Mouse (Mus musculus): ENCODE data around the gene Acy3. TPM values are rescaled to one million over a fixed set of nuclear protein-coding genes. Genes with fewer than 3 reads are reported as not detected.

Acy3 gene
- polyA plus RNA-seq, 1 experiment from 2014 or later = 3.2 TPM

GRCm38 (mm10) chr19:4011086-4011485, 24.7 kb downstream of the Acy3 start:
- H3K36me3 ChIP-seq = peaks cover 44% of the 10 kb centered on the region
- no peak for ATAC-seq (ENCODE audit: low FRiP score, low read depth)

DNA sequence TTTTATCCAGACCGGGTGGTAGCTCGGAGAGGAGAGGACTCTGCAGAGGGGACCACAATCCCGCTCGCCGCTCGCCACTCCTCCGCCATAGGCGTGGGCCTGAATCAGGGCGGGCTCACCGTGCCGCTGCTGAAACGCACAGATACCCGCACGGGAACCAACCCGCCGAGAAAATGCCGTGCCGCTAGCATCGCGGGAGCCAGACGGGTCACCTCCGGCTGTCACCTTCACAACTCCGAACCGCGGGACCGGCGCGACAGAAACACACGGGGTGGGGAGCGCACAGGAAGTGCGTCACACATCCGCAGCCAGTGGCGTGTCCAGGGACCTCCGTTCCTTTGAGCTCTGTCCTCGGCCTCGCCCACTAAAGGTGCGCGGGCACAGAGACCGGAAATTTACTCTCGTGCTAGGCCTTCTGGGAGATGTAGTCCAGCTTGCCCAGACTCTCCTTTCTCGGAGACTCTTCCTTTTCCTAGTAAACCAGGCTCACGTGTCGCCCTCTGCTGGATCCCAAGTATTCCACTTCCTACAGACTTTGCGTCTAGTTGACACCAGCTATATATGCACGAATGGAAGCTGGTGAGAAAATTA, 26.2 kb downstream of the Acy3 start, which contains the start of gene Ndufv1:
TSS of gene Ndufv1 (minus strand) at position 375 of the 591 bp plus-strand sequence.
- H3K4me3 ChIP-seq = peak within 1 kb of the TSS; percentile 80
- peak within 1 kb of the TSS; percentile 78 for H3K9ac ChIP-seq
- no peak within 1 kb of the TSS for H3K27ac ChIP-seq
- H3K4me2 ChIP-seq (replicated peaks) = peak within 1 kb of the TSS; percentile 67
- H3K9me3 ChIP-seq = no peaks in the 10 kb centered on the region
- peaks cover 30% of the 10 kb centered on the region for H3K36me3 ChIP-seq
- no peaks in the 10 kb centered on the region for H3K27me3 ChIP-seq (replicated peaks)
- under 1% methylated on average over 45 of the region's 45 CpGs for whole genome bisulfite sequencing
- H3K4me1 ChIP-seq = peaks cover 6% of the 10 kb centered on the region
- ATAC-seq (ENCODE audit: low FRiP score, low read depth) = peak; percentile 100

More at GRCm38 (mm10) chr19:4011086-4011485, 24.7 kb downstream of the Acy3 start:
- no peak overlapping the region for H3K27ac ChIP-seq
- WGBS = 92% methylated on average over 5 of the region's 5 CpGs
- no peaks in the 10 kb centered on the region for H3K27me3 ChIP-seq (replicated peaks)
- peak overlapping the region; percentile 67; the same call in 1 of the 2 replicates for H3K4me2 ChIP-seq (replicated peaks)
- no peak overlapping the region for H3K4me3 ChIP-seq
- no peak overlapping the region for H3K9ac ChIP-seq
- no peaks in the 10 kb centered on the region for H3K9me3 ChIP-seq
- H3K4me1 ChIP-seq = peaks cover 6% of the 10 kb centered on the region

DNA sequence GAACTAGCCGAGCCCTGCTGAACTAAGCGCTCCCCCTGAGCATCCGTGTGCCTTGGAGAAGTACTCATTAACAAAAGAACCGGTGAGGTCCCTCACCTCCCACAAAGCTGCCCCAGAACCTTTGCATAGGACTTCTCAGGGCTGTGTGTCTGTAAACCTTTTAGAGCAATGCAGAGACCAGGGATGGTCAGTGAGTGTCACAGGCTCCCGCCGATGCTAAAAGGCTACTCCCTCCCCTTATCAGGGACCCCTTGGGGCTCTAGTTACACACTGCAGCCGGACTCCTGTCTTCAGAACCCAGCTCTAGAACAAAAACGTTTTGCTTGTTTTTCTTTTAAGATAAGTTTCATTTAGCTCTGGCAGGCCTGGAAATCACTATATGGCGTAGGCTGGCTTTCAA, 26.7 kb downstream of the Acy3 start:
- ATAC-seq (ENCODE audit: low FRiP score, low read depth) = peak; percentile 53; the same call in 1 of the 2 replicates
- Histone ChIP-seq H3K4me2 (replicated peaks) (peak overlapping the region; percentile 67), H3K36me3 (peaks cover 24% of the 10 kb centered on the region), H3K4me1 (peaks cover 6% of the 10 kb centered on the region), H3K9me3 (no peaks in the 10 kb centered on the region), H3K27ac (no peak overlapping the region), H3K4me3 (peak overlapping the region; percentile 24; the same call in 1 of the 2 replicates), H3K27me3 (replicated peaks) (no peaks in the 10 kb centered on the region), H3K9ac (0 out of 2 replicates have a peak overlapping the region, but pooled peaks have one; percentile 6)
- 23% methylated on average over 9 of the region's 9 CpGs for WGBS

GRCm38 (mm10) chr19:4014802-4015201, 28.4 kb downstream of the Acy3 start:
- Histone ChIP-seq H3K36me3 (peaks cover 7% of the 10 kb centered on the region; the same call in 1 of the 2 replicates), H3K4me1 (peaks cover 6% of the 10 kb centered on the region), H3K9me3 (no peaks in the 10 kb centered on the region), H3K9ac (no peak overlapping the region), H3K4me2 (replicated peaks) (no peak overlapping the region), H3K27me3 (replicated peaks) (0 out of 2 replicates have a peak, but pooled peaks cover 3% of the 10 kb centered on the region), H3K4me3 (no peak overlapping the region), H3K27ac (no peak overlapping the region)
- ATAC-seq (ENCODE audit: low FRiP score, low read depth) = no peak

DNA sequence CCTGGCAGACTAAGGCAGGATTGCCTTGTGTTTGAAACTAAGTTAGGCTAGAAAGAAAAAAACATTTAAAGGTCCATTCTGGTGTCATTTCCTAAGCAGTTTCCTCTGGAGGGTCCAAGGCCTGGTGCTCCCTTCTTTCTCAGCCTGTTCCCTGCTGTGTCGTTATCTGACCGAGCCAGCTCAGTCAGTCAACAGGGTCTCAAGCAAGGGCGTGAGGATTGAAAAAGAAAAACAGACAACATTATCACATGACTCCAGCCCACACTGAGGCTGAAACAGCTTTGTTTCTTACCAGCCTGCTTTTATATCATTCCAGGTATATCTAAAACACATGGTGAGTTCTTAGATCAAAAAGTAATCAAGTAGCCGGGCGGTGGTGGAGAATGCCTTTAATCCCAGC, 29.3 kb downstream of the Acy3 start:
- WGBS = 70% methylated on average over 5 of the region's 5 CpGs
- H3K4me2 ChIP-seq (replicated peaks) = no peak overlapping the region
- H3K4me1 ChIP-seq = peaks cover 6% of the 10 kb centered on the region
- H3K36me3 ChIP-seq = no peaks in the 10 kb centered on the region
- ATAC-seq (ENCODE audit: low FRiP score, low read depth) = no peak
- H3K9me3 ChIP-seq = no peaks in the 10 kb centered on the region
- H3K27me3 ChIP-seq (replicated peaks) = 0 out of 2 replicates have a peak, but pooled peaks cover 3% of the 10 kb centered on the region
- H3K4me3 ChIP-seq = no peak overlapping the region
- H3K9ac ChIP-seq = no peak overlapping the region
- H3K27ac ChIP-seq = no peak overlapping the region

DNA sequence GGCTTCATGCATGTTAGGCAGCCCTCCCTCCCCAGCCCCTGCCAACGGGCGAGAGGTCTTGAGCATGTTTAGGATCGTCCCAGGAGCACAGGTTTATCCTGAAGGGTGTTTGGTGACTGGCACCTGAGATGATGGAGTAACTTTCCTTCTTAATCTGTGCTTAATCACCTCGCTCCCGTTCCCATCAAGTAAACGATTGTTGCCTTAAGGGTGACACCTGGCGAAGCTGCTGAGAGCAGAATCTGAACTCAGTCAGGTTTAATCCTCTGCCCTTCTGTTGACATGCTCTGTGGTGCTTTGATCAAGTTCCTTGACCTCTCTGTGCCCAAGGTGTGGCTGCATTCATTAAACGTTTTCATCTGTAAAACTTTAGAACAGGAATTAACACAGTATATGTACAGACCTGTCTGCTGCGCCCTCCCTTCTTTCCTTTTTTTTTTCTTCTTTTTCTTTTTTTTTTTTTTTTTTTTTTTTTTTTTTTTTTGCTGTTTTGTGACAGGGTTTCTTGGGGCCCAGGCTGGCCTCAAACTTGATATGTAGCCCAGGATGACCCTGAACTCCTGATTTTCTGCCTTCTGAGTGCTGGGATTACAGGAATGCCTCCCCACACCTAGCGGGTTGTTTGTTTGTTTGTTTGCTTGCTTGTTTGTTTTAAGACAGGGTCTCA, 31.7 kb downstream of the Acy3 start:
- H3K4me1 ChIP-seq = no peaks in the 10 kb centered on the region
- H3K4me2 ChIP-seq (replicated peaks) = no peak overlapping the region
- no peak for ATAC-seq (ENCODE audit: low FRiP score, low read depth)
- H3K27ac ChIP-seq = no peak overlapping the region
- no peaks in the 10 kb centered on the region for H3K36me3 ChIP-seq
- 0 out of 2 replicates have a peak, but pooled peaks cover 3% of the 10 kb centered on the region for H3K27me3 ChIP-seq (replicated peaks)
- H3K9ac ChIP-seq = no peak overlapping the region
- 68% methylated on average over 10 of the region's 10 CpGs for WGBS
- no peak overlapping the region for H3K4me3 ChIP-seq
- no peaks in the 10 kb centered on the region for H3K9me3 ChIP-seq

- Histone ChIP-seq H3K9ac (no peak overlapping the region), H3K4me3 (no peak overlapping the region), H3K4me1 (no peaks in the 10 kb centered on the region), H3K36me3 (no peaks in the 10 kb centered on the region), H3K27ac (no peak overlapping the region), H3K9me3 (no peaks in the 10 kb centered on the region), H3K27me3 (replicated peaks) (0 out of 2 replicates have a peak, but pooled peaks cover 3% of the 10 kb centered on the region), H3K4me2 (replicated peaks) (no peak overlapping the region)
- ATAC-seq (ENCODE audit: low FRiP score, low read depth) = no peak
- 29% methylated on average over 18 of the region's 18 CpGs for WGBS
Measured at GRCm38 (mm10) chr19:4018743-4019583, 32.6 kb downstream of the Acy3 start.

DNA sequence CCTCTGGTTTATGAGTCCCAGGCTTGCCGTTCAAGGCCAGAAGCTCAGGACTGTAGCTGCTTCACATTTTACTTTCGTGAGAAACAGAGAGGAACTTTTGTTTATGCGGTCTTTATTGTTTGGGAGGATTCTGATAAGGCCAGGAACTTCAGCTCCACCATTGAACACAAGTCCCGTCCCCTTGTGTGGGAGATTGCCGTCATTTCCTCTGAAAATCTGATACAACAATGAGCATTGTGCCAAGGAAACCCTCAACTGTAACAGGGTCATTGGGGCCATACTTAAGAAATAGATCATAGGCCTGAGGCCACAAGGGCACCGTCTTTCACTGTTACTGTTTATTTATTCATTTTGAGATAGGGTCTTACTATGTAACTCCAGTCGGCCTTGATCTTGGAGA, 36.8 kb downstream of the Acy3 start:
- H3K4me3 ChIP-seq = no peak overlapping the region
- WGBS = 81% methylated on average over 7 of the region's 7 CpGs
- H3K9ac ChIP-seq = no peak overlapping the region
- peaks cover 3% of the 10 kb centered on the region; the same call in 1 of the 2 replicates for H3K9me3 ChIP-seq
- no peak overlapping the region for H3K27ac ChIP-seq
- H3K4me1 ChIP-seq = no peaks in the 10 kb centered on the region
- no peaks in the 10 kb centered on the region for H3K36me3 ChIP-seq
- H3K27me3 ChIP-seq (replicated peaks) = 0 out of 2 replicates have a peak, but pooled peaks cover 3% of the 10 kb centered on the region
- ATAC-seq (ENCODE audit: low FRiP score, low read depth) = no peak
- no peak overlapping the region for H3K4me2 ChIP-seq (replicated peaks)

DNA sequence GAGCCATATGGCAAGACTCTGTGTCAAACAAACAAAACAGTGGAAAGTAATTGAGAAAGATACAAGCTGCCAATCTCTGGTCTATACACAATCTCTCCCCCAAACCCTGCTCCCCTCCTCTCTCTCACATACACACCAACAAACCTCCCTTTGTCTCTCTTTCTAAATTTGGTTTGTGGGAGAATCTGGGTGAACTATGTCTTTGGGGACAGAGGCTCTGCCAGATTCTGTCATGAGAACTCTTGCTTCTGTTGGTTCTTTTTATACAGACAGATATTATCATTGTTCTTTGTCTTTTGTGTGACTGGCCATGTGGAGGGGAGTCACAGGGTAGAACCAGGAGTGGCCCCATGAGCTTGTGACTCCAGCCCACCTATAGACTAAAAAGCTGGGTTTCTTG, 41.2 kb downstream of the Acy3 start:
- no peak overlapping the region for H3K27ac ChIP-seq
- H3K36me3 ChIP-seq = no peaks in the 10 kb centered on the region
- H3K4me2 ChIP-seq (replicated peaks) = no peak overlapping the region
- H3K9me3 ChIP-seq = peaks cover 3% of the 10 kb centered on the region; the same call in 1 of the 2 replicates
- no peak for ATAC-seq (ENCODE audit: low FRiP score, low read depth)
- no peaks in the 10 kb centered on the region for H3K4me1 ChIP-seq
- no peaks in the 10 kb centered on the region for H3K27me3 ChIP-seq (replicated peaks)
- no peak overlapping the region for H3K9ac ChIP-seq
- no peak overlapping the region for H3K4me3 ChIP-seq

- no peak for ATAC-seq (ENCODE audit: low FRiP score, low read depth)
- Histone ChIP-seq H3K27ac (no peak overlapping the region), H3K9ac (no peak overlapping the region), H3K4me3 (no peak overlapping the region), H3K4me1 (peaks cover 9% of the 10 kb centered on the region), H3K27me3 (replicated peaks) (no peaks in the 10 kb centered on the region), H3K4me2 (replicated peaks) (no peak overlapping the region), H3K9me3 (0 out of 2 replicates have a peak, but pooled peaks cover under 1% of the 10 kb centered on the region), H3K36me3 (0 out of 2 replicates have a peak, but pooled peaks cover 2% of the 10 kb centered on the region)
- WGBS = 72% methylated on average over 7 of the region's 7 CpGs
Measured at GRCm38 (mm10) chr19:4032668-4033067, 46.3 kb downstream of the Acy3 start.

DNA sequence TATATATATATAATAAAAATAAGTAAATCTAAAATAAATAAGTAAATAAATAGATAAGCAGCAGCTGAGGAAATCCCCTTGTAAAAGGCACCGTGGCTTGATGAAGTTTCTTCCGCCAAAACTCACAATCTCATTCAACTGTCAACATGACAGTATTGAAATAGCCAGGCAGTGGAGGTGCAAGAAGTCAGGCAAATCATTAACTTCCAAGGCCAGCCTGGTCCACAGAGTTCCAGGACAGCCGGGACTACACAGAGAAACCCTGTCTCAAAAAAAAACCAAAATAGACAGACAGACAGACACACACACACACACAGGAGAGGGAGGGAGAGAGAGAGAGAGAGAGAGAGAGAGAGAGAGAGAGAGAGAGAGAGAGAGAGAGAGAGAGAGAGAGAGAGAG, 46.9 kb downstream of the Acy3 start:
- H3K27ac ChIP-seq = no peak overlapping the region
- WGBS = 74% methylated on average over 3 of the region's 3 CpGs
- no peak for ATAC-seq (ENCODE audit: low FRiP score, low read depth)
- no peak overlapping the region for H3K4me2 ChIP-seq (replicated peaks)
- no peak overlapping the region for H3K4me3 ChIP-seq
- H3K36me3 ChIP-seq = 0 out of 2 replicates have a peak, but pooled peaks cover 2% of the 10 kb centered on the region
- peaks cover 9% of the 10 kb centered on the region for H3K4me1 ChIP-seq
- H3K9me3 ChIP-seq = no peaks in the 10 kb centered on the region
- H3K9ac ChIP-seq = no peak overlapping the region
- no peaks in the 10 kb centered on the region for H3K27me3 ChIP-seq (replicated peaks)

- no peak overlapping the region for H3K9ac ChIP-seq
- ATAC-seq (ENCODE audit: low FRiP score, low read depth) = no peak
Measured at GRCm38 (mm10) chr19:4033742-4034141, 47.4 kb downstream of the Acy3 start.

More at GRCm38 (mm10) chr19:4033742-4034141, 47.4 kb downstream of the Acy3 start:
- H3K4me2 ChIP-seq (replicated peaks) = no peak overlapping the region
- 0 out of 2 replicates have a peak, but pooled peaks cover 2% of the 10 kb centered on the region for H3K36me3 ChIP-seq
- H3K27ac ChIP-seq = no peak overlapping the region
- 65% methylated on average over 5 of the region's 5 CpGs for WGBS
- no peak overlapping the region for H3K4me3 ChIP-seq
- no peaks in the 10 kb centered on the region for H3K27me3 ChIP-seq (replicated peaks)
- H3K9me3 ChIP-seq = no peaks in the 10 kb centered on the region
- H3K4me1 ChIP-seq = peaks cover 9% of the 10 kb centered on the region

Measured in neural tube, embryonic 12.5 days (tissue).